Mouse (Mus musculus) ovary, postnatal 36 days (tissue): Measurements from ENCODE around the gene Gm20906.
"Not testable (repeated sequence)": the region's sequence is repeated elsewhere in the genome, so short reads cannot be mapped to it uniquely, and the experiment has no call there.

Experiments used
- DNase-seq: peaks from one replicate; pipeline ENCODE4 v3.0.0; 2022; ENCODE audit warnings: low spot score, mixed read lengths

Gm20906 gene

DNA sequence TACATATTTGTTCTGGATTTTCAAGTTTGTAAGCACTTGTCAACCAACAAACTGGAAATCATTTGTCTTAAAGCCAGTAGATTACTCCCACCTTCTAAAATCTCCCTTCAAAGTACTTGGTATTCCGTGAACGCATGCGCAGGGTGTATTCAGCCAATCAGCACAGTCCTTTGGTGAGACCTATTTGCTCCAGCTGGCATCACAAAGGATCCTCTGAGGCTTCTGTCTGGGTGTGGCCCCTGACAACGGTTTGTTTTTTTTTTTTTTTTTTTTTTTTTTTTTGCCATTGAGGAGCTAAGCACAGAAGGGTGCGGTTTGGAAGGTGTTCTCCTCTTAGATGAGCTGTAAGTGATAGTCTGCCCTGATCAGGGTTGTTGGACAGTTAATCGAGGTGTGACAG is at the start of gene Gm20906:
Gene Gm20906 (plus strand): TSS at position 301 of the 400 bp plus-strand sequence.
- DNase-seq = not testable (repeated sequence)
